Mouse (Mus musculus): ENCODE results near the gene Rnf145.

- no peak for TF ChIP-seq CTCF (IDR thresholded peaks at IDR 0.05; ENCODE audit: low read depth, low read length)
- TF ChIP-seq TAL1 (conservative IDR thresholded peaks at IDR 0.05; ENCODE audit: low read depth, low read length): no peak
- no peak for TF ChIP-seq GATA1 (IDR thresholded peaks at IDR 0.05; ENCODE audit: borderline replicate concordance, low read length)
These were observed 47.3 kb upstream of the Rnf145 start for GRCm38 (mm10) chr11:44471337-44471995.

Measured in G1E (cell line).